Mouse (Mus musculus): ENCODE results near the gene Commd6. TPM values are rescaled to one million over a fixed set of nuclear protein-coding genes. Genes with fewer than 3 reads are reported as not detected.
"Not testable (repeated sequence)": the region's sequence is repeated elsewhere in the genome, so short reads cannot be mapped to it uniquely, and the experiment has no call there.

The Commd6 gene
- polyA plus RNA-seq, 1 experiment: 2.4 TPM

- no peaks in the 10 kb centered on the region for H3K4me1 ChIP-seq
- no peaks in the 10 kb centered on the region for H3K27me3 ChIP-seq (replicated peaks)
- TF ChIP-seq GATA1 (IDR thresholded peaks at IDR 0.05; ENCODE audit: borderline replicate concordance, low read length) (no peak), FLI1 (IDR thresholded peaks at IDR 0.05; ENCODE audit: low read length) (no peak)
- H3K4me3 ChIP-seq (replicated peaks): no peak overlapping the region
- H3K36me3 ChIP-seq (replicated peaks; ENCODE audit: low read length): peaks cover 25% of the 10 kb centered on the region
- H3K9me3 ChIP-seq: peaks cover 6% of the 10 kb centered on the region
Measured at GRCm38 (mm10) chr14:101594001-101594400, 46.5 kb downstream of the Commd6 start.

GRCm38 (mm10) chr14:101593340-101593739 lies 47.1 kb downstream of the Commd6 start:
- Histone ChIP-seq H3K4me1 (no peaks in the 10 kb centered on the region), H3K9me3 (peaks cover 6% of the 10 kb centered on the region), H3K27me3 (replicated peaks) (no peaks in the 10 kb centered on the region), H3K36me3 (replicated peaks; ENCODE audit: low read length) (peaks cover 25% of the 10 kb centered on the region), H3K4me3 (replicated peaks) (no peak overlapping the region)
- TF ChIP-seq FLI1 (IDR thresholded peaks at IDR 0.05; ENCODE audit: low read length) (no peak), GATA1 (IDR thresholded peaks at IDR 0.05; ENCODE audit: borderline replicate concordance, low read length) (no peak)

GRCm38 (mm10) chr14:101591101-101591500 lies 49.4 kb downstream of the Commd6 start:
- Histone ChIP-seq H3K4me1 (peaks cover 12% of the 10 kb centered on the region), H3K9me3 (peaks cover 6% of the 10 kb centered on the region), H3K4me3 (replicated peaks) (no peak overlapping the region), H3K27me3 (replicated peaks) (no peaks in the 10 kb centered on the region), H3K36me3 (replicated peaks; ENCODE audit: low read length) (peaks cover 18% of the 10 kb centered on the region)
- TF ChIP-seq FLI1 (IDR thresholded peaks at IDR 0.05; ENCODE audit: low read length) (no peak), GATA1 (IDR thresholded peaks at IDR 0.05; ENCODE audit: borderline replicate concordance, low read length) (no peak)

- not testable (repeated sequence) for H3K4me3 ChIP-seq (replicated peaks); H3K27me3 ChIP-seq (replicated peaks)
- Histone ChIP-seq H3K9me3 (peaks cover 11% of the 10 kb centered on the region), H3K4me1 (peaks cover 15% of the 10 kb centered on the region), H3K36me3 (replicated peaks; ENCODE audit: low read length) (peaks cover 23% of the 10 kb centered on the region)
Measured at GRCm38 (mm10) chr14:101588209-101588991, 52.1 kb downstream of the Commd6 start.

GRCm38 (mm10) chr14:101587366-101588040 lies 53.0 kb downstream of the Commd6 start:
- Histone ChIP-seq H3K36me3 (replicated peaks; ENCODE audit: low read length) (peaks cover 17% of the 10 kb centered on the region), H3K9me3 (peaks cover 11% of the 10 kb centered on the region), H3K4me1 (peaks cover 15% of the 10 kb centered on the region)
- not testable (repeated sequence) for H3K27me3 ChIP-seq (replicated peaks); H3K4me3 ChIP-seq (replicated peaks)

GRCm38 (mm10) chr14:101586096-101586495 lies 54.4 kb downstream of the Commd6 start:
- H3K4me1 ChIP-seq: peaks cover 15% of the 10 kb centered on the region

More at GRCm38 (mm10) chr14:101586096-101586495, 54.4 kb downstream of the Commd6 start:
- H3K27me3 ChIP-seq (replicated peaks): no peaks in the 10 kb centered on the region
- H3K9me3 ChIP-seq: peaks cover 11% of the 10 kb centered on the region
- H3K4me3 ChIP-seq (replicated peaks): no peak overlapping the region
- H3K36me3 ChIP-seq (replicated peaks; ENCODE audit: low read length): peaks cover 13% of the 10 kb centered on the region
- TF ChIP-seq GATA1 (IDR thresholded peaks at IDR 0.05; ENCODE audit: borderline replicate concordance, low read length) (no peak), FLI1 (IDR thresholded peaks at IDR 0.05; ENCODE audit: low read length) (no peak)

Other genes with a start within 250 kb of the Commd6 start
- gene Tbc1d4, start 31.5 kb downstream of the Commd6 start, polyA plus RNA-seq (2012; ENCODE audit: insufficient read depth, low replicate concordance): 1.5 TPM in 1 of 2 replicates, not detected in the other
- gene Uchl3, start 13.3 kb upstream of the Commd6 start, polyA plus RNA-seq (2012; ENCODE audit: insufficient read depth, low replicate concordance): 15.2 TPM in 1 of 2 replicates, not detected in the other
- not detected in 2 replicates for gene Gm9922, start 89.1 kb upstream of the Commd6 start, polyA plus RNA-seq (2012; ENCODE audit: insufficient read depth, low replicate concordance)
- 0.08 TPM in 1 of 2 replicates, not detected in the other for gene Lmo7, start 89.3 kb upstream of the Commd6 start, polyA plus RNA-seq (2012; ENCODE audit: insufficient read depth, low replicate concordance)